ENCODE assay signal across 26 mouse cellular contexts in genomic region chr7:92656386-92656785, GRCm38 (mm10). TPM values are rescaled to one million over a fixed set of nuclear protein-coding genes. Genes with fewer than 3 reads are reported as not detected.
DNase-seq lines count a peak whose midpoint lies in the region; ATAC-seq and TF ChIP-seq lines count a peak whose summit lies in the region.
"Had no signal": no experiment of that assay in that cellular context is flagged by ENCODE, and none has a peak within 500 bp of the region (broad histone marks: within the 10 kb centered on the region; RNA-seq: fewer than 3 reads in every experiment).

No protein-coding gene starts in this region.

- DNase-seq in ES-E14 (ENCODE audit: low read depth, low spot score): no peak
- DNase-seq: adrenal gland, adult 2 months; adrenal gland, postnatal 14 days; B cell, adult 2 months; cerebellum, adult 11 months; cerebellum, adult 2 months; cerebellum, adult 9-11 months; cerebellum, postnatal 25 days; forebrain, postnatal 0 days; gastrocnemius, adult 2 months; gastrocnemius, postnatal 14 days; heart, adult 2 months; kidney, adult 2 months had no signal

- H3K9me3 ChIP-seq in forebrain, embryonic 12.5 days: no peaks in the 10 kb centered on the region
- H3K9me3 ChIP-seq in forebrain, embryonic 16.5 days (ENCODE audit: control insufficient read depth, low read length): no peaks in the 10 kb centered on the region
- no peaks in the 10 kb centered on the region for H3K9me3 ChIP-seq in megakaryocyte, embryonic 14.5 days
- no peaks in the 10 kb centered on the region for H3K9me3 ChIP-seq in ES-E14 (ENCODE audit: control insufficient read depth, insufficient read depth, low read depth, low read length)
- H3K9me3 ChIP-seq: embryonic facial prominence, embryonic 12.5 days; embryonic facial prominence, embryonic 15.5 days; hindbrain, embryonic 12.5 days; hindbrain, embryonic 15.5 days had no signal

- no peaks in the 10 kb centered on the region for H3K27me3 ChIP-seq in forebrain, embryonic 12.5 days
- no peaks in the 10 kb centered on the region for H3K27me3 ChIP-seq in forebrain, embryonic 16.5 days (replicated peaks; ENCODE audit: control insufficient read depth, insufficient read depth, low read length)
- no peaks in the 10 kb centered on the region for H3K27me3 ChIP-seq in megakaryocyte, embryonic 14.5 days (replicated peaks)
- H3K27me3 ChIP-seq: CH12.LX; embryonic facial prominence, embryonic 12.5 days; embryonic facial prominence, embryonic 15.5 days; hindbrain, embryonic 12.5 days; hindbrain, embryonic 15.5 days; Patski had no signal

- H3K36me3 ChIP-seq in forebrain, embryonic 12.5 days (replicated peaks): peaks cover 67% of the 10 kb centered on the region
- H3K36me3 ChIP-seq in forebrain, embryonic 16.5 days (ENCODE audit: control insufficient read depth, insufficient read depth): peaks cover 28% of the 10 kb centered on the region
- peaks cover 85% of the 10 kb centered on the region for H3K36me3 ChIP-seq in megakaryocyte, embryonic 14.5 days (replicated peaks; ENCODE audit: low read length)
- H3K36me3 ChIP-seq in ES-E14 (ENCODE audit: control insufficient read depth, insufficient read depth, low read length, poor library complexity, severe bottlenecking): peaks cover 25% of the 10 kb centered on the region

- in situ Hi-C loops in ES-E14 (cut with MboI; ENCODE audit: low sequenced_read_pairs in 2 of 2, unreplicated experiment in 2 of 2): no loop called here

- ATAC-seq in forebrain, embryonic 12.5 days (ENCODE audit: low FRiP score): peak; percentile 57; the same call in 1 of the 2 replicates
- no peak for ATAC-seq in forebrain, embryonic 16.5 days
- no peak for ATAC-seq in megakaryocyte, adult 5-6 weeks (ENCODE audit: poor library complexity, severe bottlenecking)
- ATAC-seq in granulocyte monocyte progenitor cell, adult 5-6 weeks (replicated peaks; ENCODE audit: poor library complexity, severe bottlenecking): no peak
- ATAC-seq: forebrain, postnatal 0 days; intestine, postnatal 0 days; Patski had no signal

- H3K4me2 ChIP-seq in forebrain, embryonic 12.5 days: no peak overlapping the region
- H3K4me2 ChIP-seq in forebrain, embryonic 16.5 days (ENCODE audit: low read length): no peak overlapping the region
- H3K4me2 ChIP-seq: embryonic facial prominence, embryonic 12.5 days; embryonic facial prominence, embryonic 15.5 days; heart, embryonic 11.5 days; hindbrain, embryonic 12.5 days; hindbrain, embryonic 15.5 days had no signal

- H3K9ac ChIP-seq in forebrain, embryonic 12.5 days: no peak overlapping the region
- H3K9ac ChIP-seq in forebrain, embryonic 16.5 days (replicated peaks; ENCODE audit: low read depth, low read length): no peak overlapping the region
- no peak overlapping the region for H3K9ac ChIP-seq in ES-E14 (ENCODE audit: insufficient read depth, low read depth, low read length, poor library complexity, severe bottlenecking)
- H3K9ac ChIP-seq: embryonic facial prominence, embryonic 12.5 days; embryonic facial prominence, embryonic 15.5 days; forebrain, postnatal 0 days; hindbrain, embryonic 12.5 days; hindbrain, embryonic 15.5 days had no signal

- no peak overlapping the region for H3K4me3 ChIP-seq in forebrain, embryonic 12.5 days (replicated peaks)
- no peak overlapping the region for H3K4me3 ChIP-seq in forebrain, embryonic 16.5 days (replicated peaks; ENCODE audit: low read length)
- peak overlapping the region; percentile 12 for H3K4me3 ChIP-seq in megakaryocyte, embryonic 14.5 days (replicated peaks)
- H3K4me3 ChIP-seq in ES-E14 (ENCODE audit: insufficient read depth in 1 of 2, low read depth in 1 of 2, low read length in 2 of 2, poor library complexity in 1 of 2, severe bottlenecking in 1 of 2): no peak overlapping the region
- H3K4me3 ChIP-seq: embryonic facial prominence, embryonic 12.5 days; embryonic facial prominence, embryonic 15.5 days; gastrocnemius, adult 2 months; heart, adult 2 months; hindbrain, embryonic 12.5 days; hindbrain, embryonic 15.5 days had no signal

- WGBS in forebrain, embryonic 12.5 days: 96% methylated on average over 2 of the region's 2 CpGs
- 81% methylated on average over 2 of the region's 2 CpGs for WGBS in forebrain, embryonic 16.5 days

- no peak overlapping the region for H3K27ac ChIP-seq in forebrain, embryonic 12.5 days
- no peak overlapping the region for H3K27ac ChIP-seq in forebrain, embryonic 16.5 days (ENCODE audit: low read length)
- H3K27ac ChIP-seq in ES-E14 (ENCODE audit: insufficient read depth, low read depth, low read length, poor library complexity, severe bottlenecking): no peak overlapping the region
- H3K27ac ChIP-seq: embryonic facial prominence, embryonic 12.5 days; embryonic facial prominence, embryonic 15.5 days; gastrocnemius, adult 2 months; heart, adult 2 months; hindbrain, embryonic 12.5 days; hindbrain, embryonic 15.5 days had no signal

- peaks cover 5% of the 10 kb centered on the region; the same call in 1 of the 2 replicates for H3K4me1 ChIP-seq in forebrain, embryonic 12.5 days
- H3K4me1 ChIP-seq in forebrain, embryonic 16.5 days (replicated peaks; ENCODE audit: control insufficient read depth, insufficient read depth, low read length): 0 out of 2 replicates have a peak, but pooled peaks cover 5% of the 10 kb centered on the region
- H3K4me1 ChIP-seq in megakaryocyte, embryonic 14.5 days: peaks cover 25% of the 10 kb centered on the region
- no peaks in the 10 kb centered on the region for H3K4me1 ChIP-seq in ES-E14 (ENCODE audit: control insufficient read depth in 2 of 2, insufficient read depth in 2 of 2, low read length in 2 of 2, poor library complexity in 1 of 2)
- H3K4me1 ChIP-seq: embryonic facial prominence, embryonic 12.5 days; embryonic facial prominence, embryonic 15.5 days had no signal

TF ChIP-seq in ES-E14, 5 proteins besides CTCF, POLR2A, EP300 and RAD21:
- 0 out of 2 replicates have a peak, but pooled peaks have one; percentile 29 for TF ChIP-seq ZNF384 (IDR thresholded peaks at IDR 0.05; ENCODE audit: low read depth, low read length)
- no peak for TF ChIP-seq ZC3H11A (IDR thresholded peaks at IDR 0.05; ENCODE audit: borderline replicate concordance, low read depth, low read length)
TF ChIP-seq in ES-E14: peak in this region for 1.

RNA-seq across cellular contexts. Expression of gene Pcf11, which starts 13.3 kb away (rescaled TPM):
- polyA plus RNA-seq in forebrain, embryonic 12.5 days (2016; fragmentation: Nextera tagmentation; extraction: Ambion mirVana): 31.3 and 34.5 TPM in 2 replicates
- 24.5 and 27.3 TPM in 2 replicates for polyA plus RNA-seq in forebrain, embryonic 16.5 days (2015; fragmentation: Nextera tagmentation; extraction: Ambion mirVana)
- 25.7 and 33.1 TPM in 2 replicates for polyA plus RNA-seq in megakaryocyte, embryonic 14.5 days (2012; ENCODE audit: insufficient read depth, low replicate concordance)
- 71.4 and 79.6 TPM in 2 replicates for total RNA-seq in megakaryocyte, adult 5-6 weeks (2015)
- 67.7 and 70.6 TPM in 2 replicates for total RNA-seq in megakaryocyte, adult 5-6 weeks (2017)
- 49.9 TPM in 2 replicates for total RNA-seq in ES-E14 (2012; rRNA removed)
- total RNA-seq in granulocyte monocyte progenitor cell, adult 5-6 weeks (2014; fragmentation: Nextera tagmentation): 36.0 and 69.1 TPM in 2 replicates
- 63.5 and 68.6 TPM in 2 replicates for total RNA-seq in granulocyte monocyte progenitor cell, adult 5-6 weeks (2017)

RNA-seq across cellular contexts. Expression of gene Ankrd42, which starts 19.4 kb away (rescaled TPM):
- polyA plus RNA-seq in forebrain, embryonic 12.5 days (2016; fragmentation: Nextera tagmentation; extraction: Ambion mirVana): 11.9 and 15.4 TPM in 2 replicates
- 17.1 and 21.7 TPM in 2 replicates for polyA plus RNA-seq in forebrain, embryonic 16.5 days (2015; fragmentation: Nextera tagmentation; extraction: Ambion mirVana)
- polyA plus RNA-seq in megakaryocyte, embryonic 14.5 days (2012; ENCODE audit: insufficient read depth, low replicate concordance): not detected in 2 replicates
- total RNA-seq in megakaryocyte, adult 5-6 weeks (2015): 0.07 and 0.74 TPM in 2 replicates
- total RNA-seq in megakaryocyte, adult 5-6 weeks (2017): 0.12 and 0.29 TPM in 2 replicates
- total RNA-seq in ES-E14 (2012; rRNA removed): 5.2 and 6.1 TPM in 2 replicates
- total RNA-seq in granulocyte monocyte progenitor cell, adult 5-6 weeks (2014; fragmentation: Nextera tagmentation): not detected in 2 replicates
- 0.65 TPM in 1 of 2 replicates, not detected in the other for total RNA-seq in granulocyte monocyte progenitor cell, adult 5-6 weeks (2017)
